Mouse (Mus musculus) lung, adult 2 months (tissue): ENCODE results near the gene Nt5e. TPM values are rescaled to one million over a fixed set of nuclear protein-coding genes. Genes with fewer than 3 reads are reported as not detected.

Experiments used
- DNase-seq: peaks from one replicate; pipeline ENCODE4 v3.0.0; 2022
- H3K4me1 ChIP-seq: fragments of 200-500 bp; 2 replicates; pipeline ENCODE4 v1.6.1; 2011; ENCODE audit warnings: low read length; ENCODE audit not compliant: control insufficient read depth, insufficient read depth
- H3K4me3 ChIP-seq: fragments of 200-500 bp; replicated peaks from 2 replicates; pipeline ENCODE3; 2011; ENCODE audit warnings: low read depth, mild to moderate bottlenecking, control low read depth, low read length; ENCODE audit errors: extremely low read depth
- CTCF ChIP-seq: fragments of 200-500 bp; IDR thresholded peaks from 2 replicates; pipeline ENCODE4 v1.5.1; 2011; ENCODE audit warnings: mild to moderate bottlenecking, low read length, control low read depth; ENCODE audit not compliant: insufficient read depth
- POLR2A ChIP-seq: fragments of 200-500 bp; IDR thresholded peaks from 2 replicates; pipeline ENCODE4 v1.6.1; 2011; ENCODE audit warnings: low read depth, mild to moderate bottlenecking, control low read depth, low read length, borderline replicate concordance; ENCODE audit errors: extremely low read depth
- WGBS: fragments of 180-500 bp; shearing (Covaris S2); methylation state at CpG from one replicate; pipeline ENCODE4 v1.1.7; 2018; 5-methylcytosine and 5-hydroxymethylcytosine counted together
- polyA plus RNA-seq: library from polyadenylated mRNA; depleted of rRNA; stranded (reverse); fragments of >200 nt; gene quantifications from 2 replicates; pipeline ENCODE4 v1.2.3, GENCODE M21; 2012

Gene Nt5e
- polyA plus RNA-seq, 1 experiment, result 26.4 TPM

DNA sequence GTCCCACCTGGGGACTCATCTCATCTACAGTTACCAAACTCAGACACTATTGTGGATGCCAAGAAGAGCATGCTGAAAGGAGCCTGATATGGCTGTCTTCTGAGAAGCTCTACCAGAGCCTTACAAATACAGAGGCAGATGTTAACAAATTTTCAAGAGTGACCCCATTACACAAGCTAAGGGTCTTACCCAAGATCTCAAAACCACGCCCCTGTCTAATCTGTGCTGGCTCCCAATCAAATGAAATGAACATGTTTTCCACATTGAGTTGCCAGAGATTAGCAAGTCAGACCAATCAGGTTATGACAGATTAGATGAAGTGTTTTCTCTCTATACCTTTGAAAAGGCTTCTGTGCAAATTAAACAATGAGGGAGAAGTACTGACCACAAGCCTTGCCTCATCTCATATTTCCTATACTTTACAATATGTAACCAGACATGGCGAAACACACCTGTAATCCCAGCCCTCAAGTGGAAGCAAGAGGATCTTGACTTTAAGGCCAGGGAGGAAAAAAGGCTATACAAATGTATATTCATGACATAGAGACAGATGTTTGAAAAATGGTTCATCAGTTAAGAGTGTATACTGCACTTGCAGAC, 19.9 kb upstream of the Nt5e start:
- no peak overlapping the region for H3K4me3 ChIP-seq
- no peaks in the 10 kb centered on the region for H3K4me1 ChIP-seq
- TF ChIP-seq POLR2A (no peak), CTCF (no peak)
- DNase-seq, result no peak
- 76% methylated on average over 2 of the region's 2 CpGs for WGBS

DNA sequence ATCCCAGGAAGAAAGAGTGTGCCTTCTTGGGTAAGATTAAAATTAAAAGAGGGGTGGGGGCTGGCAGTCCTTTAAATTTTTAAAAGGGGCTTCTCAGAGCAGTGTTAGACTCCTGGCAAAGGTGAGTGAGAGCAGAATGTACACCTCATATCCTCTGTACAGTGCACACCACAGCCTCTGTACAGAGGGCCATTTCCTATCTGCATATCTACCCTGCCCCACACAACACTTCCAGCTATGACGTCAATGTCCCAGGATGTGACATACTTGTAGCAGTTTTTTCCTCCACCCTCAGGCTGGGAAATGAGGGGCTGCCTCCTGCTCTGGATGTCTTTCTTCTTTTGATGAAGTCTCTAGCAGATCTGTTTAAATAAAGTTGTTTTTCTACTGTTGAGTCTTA, 17.9 kb upstream of the Nt5e start:
- TF ChIP-seq CTCF (no peak), POLR2A (no peak)
- WGBS, result 11% methylated on average over 1 of the region's 1 CpGs
- no peaks in the 10 kb centered on the region for H3K4me1 ChIP-seq
- no peak overlapping the region for H3K4me3 ChIP-seq
- no peak for DNase-seq

- H3K4me1 ChIP-seq, result no peaks in the 10 kb centered on the region
- DNase-seq, result no peak
- no peak for TF ChIP-seq CTCF
- no peak for TF ChIP-seq POLR2A
- no peak overlapping the region for H3K4me3 ChIP-seq
Measured at GRCm38 (mm10) chr9:88319226-88319625, 7.8 kb upstream of the Nt5e start.

- 62% methylated on average over 3 of the region's 3 CpGs for WGBS
- TF ChIP-seq POLR2A (no peak), CTCF (no peak)
- no peak for DNase-seq
- Histone ChIP-seq H3K4me3 (no peak overlapping the region), H3K4me1 (no peaks in the 10 kb centered on the region)
Measured at GRCm38 (mm10) chr9:88324616-88325015, 2.4 kb upstream of the Nt5e start.

DNA sequence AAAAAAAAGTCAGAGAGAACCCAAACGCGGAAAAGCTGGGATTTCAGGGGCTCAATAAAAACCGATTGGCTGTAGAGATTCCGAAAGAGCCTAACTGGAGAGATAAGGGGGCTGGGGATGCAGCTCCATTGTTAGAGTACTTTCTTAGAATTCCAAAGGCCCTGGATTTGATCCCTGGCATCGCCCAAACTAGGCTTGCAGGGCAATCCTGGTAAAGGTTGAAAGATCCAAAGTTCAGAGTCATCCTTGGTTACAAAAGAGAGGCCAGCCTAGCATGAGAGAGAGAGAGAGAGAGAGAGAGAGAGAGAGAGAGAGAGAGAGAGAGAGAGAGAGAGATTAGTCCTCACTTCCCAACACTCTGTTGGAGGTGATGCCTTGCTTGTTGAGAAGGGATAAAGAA, 1.7 kb downstream of the Nt5e start:
- no peak overlapping the region for H3K4me3 ChIP-seq
- no peak for TF ChIP-seq POLR2A
- no peak for TF ChIP-seq CTCF
- 52% methylated on average over 5 of the region's 5 CpGs for WGBS
- DNase-seq, result no peak
- H3K4me1 ChIP-seq, result no peaks in the 10 kb centered on the region; the same call in 1 of the 2 replicates

- TF ChIP-seq CTCF, result no peak
- no peak for TF ChIP-seq POLR2A
- no peak for DNase-seq
- 23% methylated on average over 10 of the region's 10 CpGs for WGBS
- Histone ChIP-seq H3K4me1 (no peaks in the 10 kb centered on the region; the same call in 1 of the 2 replicates), H3K4me3 (peak overlapping the region; percentile 28)
Measured at GRCm38 (mm10) chr9:88329166-88329748, 2.3 kb downstream of the Nt5e start.

- 44% methylated on average over 3 of the region's 3 CpGs for WGBS
- Histone ChIP-seq H3K4me3 (no peak overlapping the region), H3K4me1 (no peaks in the 10 kb centered on the region; the same call in 1 of the 2 replicates)
- no peak for DNase-seq
- TF ChIP-seq CTCF (no peak), POLR2A (no peak)
Measured at GRCm38 (mm10) chr9:88330316-88330715, 3.3 kb downstream of the Nt5e start.

DNA sequence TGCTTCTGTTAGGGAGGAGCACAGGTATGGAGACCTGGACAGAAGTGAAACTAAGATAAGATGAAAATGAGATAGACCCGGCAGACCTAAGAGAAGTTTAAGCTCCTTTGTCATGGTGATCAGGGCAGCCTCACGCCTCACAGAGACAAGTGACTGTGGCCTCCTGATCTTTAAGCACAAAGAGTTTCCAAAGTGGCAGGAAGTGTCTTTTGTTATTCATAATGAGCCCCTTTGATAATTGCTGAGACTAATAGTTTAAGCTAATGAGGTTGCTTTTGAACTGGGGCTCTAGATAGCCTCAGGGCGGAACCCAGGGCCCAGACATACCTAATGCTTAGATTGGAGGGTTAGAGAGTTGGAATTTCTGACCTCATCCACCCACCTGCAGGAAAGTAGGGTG, 5.5 kb downstream of the Nt5e start:
- DNase-seq, result no peak
- H3K4me1 ChIP-seq, result no peaks in the 10 kb centered on the region; the same call in 1 of the 2 replicates
- no peak overlapping the region for H3K4me3 ChIP-seq
- TF ChIP-seq CTCF (no peak), POLR2A (no peak)
- WGBS, result 56% methylated on average over 3 of the region's 3 CpGs

GRCm38 (mm10) chr9:88335839-88336238, 8.8 kb downstream of the Nt5e start:
- Histone ChIP-seq H3K4me1 (no peaks in the 10 kb centered on the region; the same call in 1 of the 2 replicates), H3K4me3 (no peak overlapping the region)
- no peak for TF ChIP-seq CTCF
- no peak for TF ChIP-seq POLR2A
- DNase-seq, result no peak
- WGBS, result 56% methylated on average over 1 of the region's 2 CpGs

DNA sequence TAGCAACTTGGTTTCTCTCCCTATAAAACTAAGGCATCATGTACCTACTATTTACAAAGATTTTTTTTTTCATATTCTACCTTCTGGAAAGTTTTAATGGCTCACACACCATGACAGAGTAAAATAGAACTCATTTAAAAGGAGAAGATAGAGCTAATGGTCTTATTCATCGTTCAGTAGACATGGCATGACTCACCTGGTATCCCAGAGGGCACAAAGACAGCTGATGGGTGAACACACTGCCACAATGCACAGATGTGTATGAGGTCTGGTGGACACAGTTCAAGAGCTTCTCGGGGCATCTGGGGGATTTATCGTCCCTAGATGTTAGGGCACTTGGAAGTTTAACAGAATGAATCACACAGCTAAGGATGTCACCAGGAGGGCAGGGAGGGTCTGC, 13.8 kb downstream of the Nt5e start:
- TF ChIP-seq CTCF, result no peak
- TF ChIP-seq POLR2A, result no peak
- no peak for DNase-seq
- no peak overlapping the region for H3K4me3 ChIP-seq
- H3K4me1 ChIP-seq, result no peaks in the 10 kb centered on the region
- WGBS, result 82% methylated on average over 3 of the region's 3 CpGs

DNA sequence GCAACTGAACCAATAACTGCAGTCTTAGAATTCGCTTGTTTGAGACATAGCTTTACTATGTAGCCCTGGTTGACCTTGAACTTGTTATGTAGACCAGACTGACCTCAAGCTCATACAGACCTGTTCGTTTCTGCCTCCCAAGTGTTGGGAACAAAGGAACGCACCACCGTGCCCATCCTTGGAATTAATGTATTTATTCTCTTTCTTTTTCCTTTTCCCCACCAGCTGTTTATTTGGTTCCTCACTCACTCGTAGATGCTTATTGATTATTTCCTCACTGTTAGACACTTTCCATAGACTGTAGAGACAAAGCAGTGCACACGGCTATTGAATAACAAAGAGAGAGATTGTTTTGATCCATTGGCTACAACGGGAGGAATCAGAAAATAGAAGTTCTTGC, 15.2 kb downstream of the Nt5e start:
- Histone ChIP-seq H3K4me1 (no peaks in the 10 kb centered on the region), H3K4me3 (no peak overlapping the region)
- WGBS, result 81% methylated on average over 7 of the region's 7 CpGs
- DNase-seq, result no peak
- TF ChIP-seq CTCF (no peak), POLR2A (no peak)
